Mouse (Mus musculus): ENCODE results near the gene Tbc1d17.
"Not testable (repeated sequence)": the region's sequence is repeated elsewhere in the genome, so short reads cannot be mapped to it uniquely, and the experiment has no call there.

Tbc1d17 gene

GRCm38 (mm10) chr7:44848561-44849415 lies at the start of gene Tbc1d17, which contains the start of gene Akt1s1:
Gene Tbc1d17 (minus strand): TSS chr7:44849079.
Gene Akt1s1 (plus strand): TSS chr7:44848991.
- DNase-seq (ENCODE audit: low spot score in 2 of 2) = peak; percentile 95 to 97

- peak in 1 of 2 experiments; percentile 54 for DNase-seq (ENCODE audit: low spot score in 2 of 2)
Measured at GRCm38 (mm10) chr7:44898607-44899006, 49.7 kb upstream of the Tbc1d17 start.

- DNase-seq (ENCODE audit: low spot score in 2 of 2) = no peak
Measured at GRCm38 (mm10) chr7:44896499-44896898, 47.6 kb upstream of the Tbc1d17 start.

- DNase-seq (ENCODE audit: low spot score in 2 of 2) = peak; percentile 79 to 87
Measured at GRCm38 (mm10) chr7:44895593-44896434, 46.9 kb upstream of the Tbc1d17 start, which contains the start of gene Fuz. Gene Fuz (plus strand): TSS chr7:44896079.

- no peak for DNase-seq (ENCODE audit: low spot score in 2 of 2)
Measured at GRCm38 (mm10) chr7:44895206-44895592, 46.3 kb upstream of the Tbc1d17 start.

GRCm38 (mm10) chr7:44894175-44894574 lies 45.3 kb upstream of the Tbc1d17 start:
- DNase-seq (ENCODE audit: low spot score in 2 of 2) = no peak

GRCm38 (mm10) chr7:44893197-44893596 lies 44.3 kb upstream of the Tbc1d17 start:
- DNase-seq (ENCODE audit: low spot score in 2 of 2) = no peak

- DNase-seq (ENCODE audit: low spot score in 2 of 2) = peak; percentile 85 to 93
Measured at GRCm38 (mm10) chr7:44892276-44892921, 43.5 kb upstream of the Tbc1d17 start, which contains the start of gene Med25. Gene Med25 (minus strand): TSS chr7:44892712.

- DNase-seq (ENCODE audit: low spot score in 2 of 2) = no peak
Measured at GRCm38 (mm10) chr7:44891611-44892010, 42.7 kb upstream of the Tbc1d17 start.

- DNase-seq (ENCODE audit: low spot score in 2 of 2) = no peak
Measured at GRCm38 (mm10) chr7:44890737-44891136, 41.9 kb upstream of the Tbc1d17 start.

- no peak for DNase-seq (ENCODE audit: low spot score in 2 of 2)
Measured at GRCm38 (mm10) chr7:44890180-44890579, 41.3 kb upstream of the Tbc1d17 start.

- DNase-seq (ENCODE audit: low spot score in 2 of 2) = no peak
Measured at GRCm38 (mm10) chr7:44888256-44889105, 39.6 kb upstream of the Tbc1d17 start.

GRCm38 (mm10) chr7:44886964-44887363 lies 38.1 kb upstream of the Tbc1d17 start:
- DNase-seq (ENCODE audit: low spot score in 2 of 2) = no peak

GRCm38 (mm10) chr7:44884637-44885036 lies 35.8 kb upstream of the Tbc1d17 start:
- DNase-seq (ENCODE audit: low spot score in 2 of 2) = no peak

GRCm38 (mm10) chr7:44883036-44883435 lies 34.2 kb upstream of the Tbc1d17 start:
- DNase-seq (ENCODE audit: low spot score in 2 of 2) = no peak

- DNase-seq (ENCODE audit: low spot score in 2 of 2) = no peak
Measured at GRCm38 (mm10) chr7:44877833-44878232, 29.0 kb upstream of the Tbc1d17 start.

- not testable (repeated sequence) for DNase-seq (ENCODE audit: low spot score in 2 of 2)
Measured at GRCm38 (mm10) chr7:44871774-44872173, 22.9 kb upstream of the Tbc1d17 start.

- no peak for DNase-seq (ENCODE audit: low spot score in 2 of 2)
Measured at GRCm38 (mm10) chr7:44871181-44871580, 22.3 kb upstream of the Tbc1d17 start.

- no peak for DNase-seq (ENCODE audit: low spot score in 2 of 2)
Measured at GRCm38 (mm10) chr7:44870614-44871013, 21.7 kb upstream of the Tbc1d17 start.

- DNase-seq (ENCODE audit: low spot score in 2 of 2) = peak; percentile 77 to 84
Measured at GRCm38 (mm10) chr7:44869697-44870528, 21.0 kb upstream of the Tbc1d17 start, which contains the start of gene Ptov1. Gene Ptov1 (minus strand): TSS chr7:44869788.
